Mouse (Mus musculus): ENCODE data around the gene Dolk. TPM values are rescaled to one million over a fixed set of nuclear protein-coding genes. Genes with fewer than 3 reads are reported as not detected.
A peak's percentile ranks its signal among the peaks of the same experiment; 100 is the strongest.

Dolk gene
- polyA plus RNA-seq, 1 experiment from 2014 or later = 27.5 TPM

GRCm38 (mm10) chr2:30238906-30239465 lies 47.1 kb downstream of the Dolk start:
- DNase-seq (ENCODE audit: low spot score) = no peak
- H3K27me3 ChIP-seq (ENCODE audit: low read depth, poor library complexity, severe bottlenecking) = no peaks in the 10 kb centered on the region
- H3K27ac ChIP-seq = no peak overlapping the region
- H3K4me1 ChIP-seq = peaks cover 56% of the 10 kb centered on the region
- peak overlapping the region; percentile 74 for H3K4me3 ChIP-seq
- H3K36me3 ChIP-seq = peaks cover 50% of the 10 kb centered on the region
- no peaks in the 10 kb centered on the region for H3K9me3 ChIP-seq (replicated peaks)
- WGBS = 82% methylated on average over 3 of the region's 3 CpGs

GRCm38 (mm10) chr2:30237881-30238280 lies 48.3 kb downstream of the Dolk start:
- Histone ChIP-seq H3K27ac (peak overlapping the region; percentile 94), H3K4me3 (peak overlapping the region; percentile 74), H3K36me3 (peaks cover 39% of the 10 kb centered on the region), H3K27me3 (ENCODE audit: low read depth, poor library complexity, severe bottlenecking) (no peaks in the 10 kb centered on the region), H3K4me1 (peaks cover 46% of the 10 kb centered on the region), H3K9me3 (replicated peaks) (no peaks in the 10 kb centered on the region)
- WGBS = under 1% methylated on average over 41 of the region's 42 CpGs
- DNase-seq (ENCODE audit: low spot score) = peak; percentile 80

- peak; percentile 100 for DNase-seq (ENCODE audit: low spot score)
- Histone ChIP-seq H3K27me3 (ENCODE audit: low read depth, poor library complexity, severe bottlenecking) (no peaks in the 10 kb centered on the region), H3K4me3 (peak within 1 kb of the TSS; percentile 74), H3K9me3 (replicated peaks) (no peaks in the 10 kb centered on the region), H3K27ac (peak within 1 kb of the TSS; percentile 94), H3K4me1 (peaks cover 41% of the 10 kb centered on the region), H3K36me3 (peaks cover 34% of the 10 kb centered on the region)
- WGBS = under 1% methylated on average over 53 of the region's 67 CpGs
Observed at GRCm38 (mm10) chr2:30237199-30237880, 48.8 kb downstream of the Dolk start, which contains the start of gene Lrrc8a. TSS of gene Lrrc8a (plus strand) at chr2:30237715.

GRCm38 (mm10) chr2:30236426-30237198 lies 49.5 kb downstream of the Dolk start:
- Histone ChIP-seq H3K4me3 (peak overlapping the region; percentile 74), H3K27me3 (ENCODE audit: low read depth, poor library complexity, severe bottlenecking) (no peaks in the 10 kb centered on the region), H3K27ac (peak overlapping the region; percentile 94), H3K9me3 (replicated peaks) (no peaks in the 10 kb centered on the region), H3K36me3 (peaks cover 27% of the 10 kb centered on the region), H3K4me1 (peaks cover 35% of the 10 kb centered on the region)
- DNase-seq (ENCODE audit: low spot score) = peak; percentile 56
- WGBS = 8% methylated on average over 18 of the region's 18 CpGs

- no peak for DNase-seq (ENCODE audit: low spot score)
- Histone ChIP-seq H3K9me3 (replicated peaks) (no peaks in the 10 kb centered on the region), H3K27ac (no peak overlapping the region), H3K4me3 (no peak overlapping the region), H3K36me3 (peaks cover 16% of the 10 kb centered on the region), H3K27me3 (ENCODE audit: low read depth, poor library complexity, severe bottlenecking) (no peaks in the 10 kb centered on the region), H3K4me1 (peaks cover 29% of the 10 kb centered on the region)
- 87% methylated on average over 5 of the region's 5 CpGs for WGBS
Observed at GRCm38 (mm10) chr2:30235593-30235992, 50.5 kb downstream of the Dolk start.

Other genes with a start within 250 kb of the Dolk start
- gene Wdr34, start 237.5 kb downstream of the Dolk start, polyA plus RNA-seq (2016; fragmentation: Nextera tagmentation; extraction: Ambion mirVana) = 38.6 and 45.0 TPM in 2 replicates
- gene Set, start 229.0 kb downstream of the Dolk start, polyA plus RNA-seq (2016; fragmentation: Nextera tagmentation; extraction: Ambion mirVana) = 854 and 929 TPM in 2 replicates
- gene Pkn3, start 208.7 kb downstream of the Dolk start, polyA plus RNA-seq (2016; fragmentation: Nextera tagmentation; extraction: Ambion mirVana) = 13.5 and 14.7 TPM in 2 replicates
- 35.6 and 37.2 TPM in 2 replicates for gene Zdhhc12, start 192.7 kb downstream of the Dolk start, polyA plus RNA-seq (2016; fragmentation: Nextera tagmentation; extraction: Ambion mirVana)
- 6.5 and 9.3 TPM in 2 replicates for gene Zer1, start 161.7 kb downstream of the Dolk start, polyA plus RNA-seq (2016; fragmentation: Nextera tagmentation; extraction: Ambion mirVana)
- gene Tbc1d13, start 152.6 kb downstream of the Dolk start, polyA plus RNA-seq (2016; fragmentation: Nextera tagmentation; extraction: Ambion mirVana) = 6.8 and 8.1 TPM in 2 replicates
- gene Endog, start 114.8 kb downstream of the Dolk start, polyA plus RNA-seq (2016; fragmentation: Nextera tagmentation; extraction: Ambion mirVana) = 15.2 and 19.5 TPM in 2 replicates
- gene Spout1, start 107.9 kb downstream of the Dolk start, polyA plus RNA-seq (2016; fragmentation: Nextera tagmentation; extraction: Ambion mirVana) = 104 and 107 TPM in 2 replicates
- 7.5 and 8.4 TPM in 2 replicates for gene Kyat1, start 80.5 kb downstream of the Dolk start, polyA plus RNA-seq (2016; fragmentation: Nextera tagmentation; extraction: Ambion mirVana)
- 44.4 and 46.0 TPM in 2 replicates for gene Lrrc8a, start 48.6 kb downstream of the Dolk start, polyA plus RNA-seq (2016; fragmentation: Nextera tagmentation; extraction: Ambion mirVana)
- 0.04 and 0.08 TPM in 2 replicates for gene Gm28035, start 45.8 kb downstream of the Dolk start, polyA plus RNA-seq (2016; fragmentation: Nextera tagmentation; extraction: Ambion mirVana)
- gene Phyhd1, start 20.1 kb downstream of the Dolk start, polyA plus RNA-seq (2016; fragmentation: Nextera tagmentation; extraction: Ambion mirVana) = 1.4 and 3.3 TPM in 2 replicates
- gene Gm28038, start 5.3 kb downstream of the Dolk start, polyA plus RNA-seq (2016; fragmentation: Nextera tagmentation; extraction: Ambion mirVana) = not detected in 2 replicates
- 74.4 and 77.1 TPM in 2 replicates for gene Nup188, start 63 bp upstream of the Dolk start, polyA plus RNA-seq (2016; fragmentation: Nextera tagmentation; extraction: Ambion mirVana)
- gene Sh3glb2, start 73.0 kb upstream of the Dolk start, polyA plus RNA-seq (2016; fragmentation: Nextera tagmentation; extraction: Ambion mirVana) = 76.5 and 90.3 TPM in 2 replicates
- 30.8 and 33.3 TPM in 2 replicates for gene Miga2, start 77.9 kb upstream of the Dolk start, polyA plus RNA-seq (2016; fragmentation: Nextera tagmentation; extraction: Ambion mirVana)
- 37.6 and 45.4 TPM in 2 replicates for gene Dolpp1, start 105.9 kb upstream of the Dolk start, polyA plus RNA-seq (2016; fragmentation: Nextera tagmentation; extraction: Ambion mirVana)
- 21.9 and 22.9 TPM in 2 replicates for gene Crat, start 129.5 kb upstream of the Dolk start, polyA plus RNA-seq (2016; fragmentation: Nextera tagmentation; extraction: Ambion mirVana)
- gene Ptpa, start 129.7 kb upstream of the Dolk start, polyA plus RNA-seq (2016; fragmentation: Nextera tagmentation; extraction: Ambion mirVana) = 172 and 177 TPM in 2 replicates
- 2.2 and 2.9 TPM in 2 replicates for gene Ier5l, start 187.9 kb upstream of the Dolk start, polyA plus RNA-seq (2016; fragmentation: Nextera tagmentation; extraction: Ambion mirVana)

Measured in limb, embryonic 10.5 days (tissue).